Mouse (Mus musculus) stomach, postnatal 0 days (tissue): ENCODE results near the gene Dusp9.

Experiments used
- CTCF ChIP-seq: IDR thresholded peaks from 2 replicates; pipeline ENCODE4 v1.5.1; 2016; ENCODE audit warnings: antibody characterized with exemption, low read depth, mild to moderate bottlenecking, moderate library complexity
- EP300 ChIP-seq: optimal IDR thresholded peaks from 2 replicates; pipeline ENCODE3; 2016; ENCODE audit warnings: antibody characterized with exemption

- TF ChIP-seq CTCF (no peak), EP300 (no peak)
Measured at GRCm38 (mm10) chrX:73684156-73684555, 44.9 kb downstream of the Dusp9 start.
